Mouse (Mus musculus) thymus, adult 18-20 months (tissue): ENCODE results near the gene Lbhd1.
"Not testable (repeated sequence)": the region's sequence is repeated elsewhere in the genome, so short reads cannot be mapped to it uniquely, and the experiment has no call there.

Experiments used
- DNase-seq, 2 experiments: peaks; one replicate each; pipeline ENCODE4 v3.0.0; 2022; ENCODE audit warnings: mixed read lengths in 2 of 2

Lbhd1 gene

GRCm38 (mm10) chr19:8883616-8884015 lies at the start of gene Lbhd1, which contains the start of gene Gm49403:
TSS of gene Lbhd1 (plus strand) at chr19:8883732.
TSS of gene Gm49403 (plus strand) at chr19:8883930.
- DNase-seq = no peak

GRCm38 (mm10) chr19:8836327-8836726 lies 47.2 kb upstream of the Lbhd1 start:
- not testable (repeated sequence) for DNase-seq

GRCm38 (mm10) chr19:8837251-8837791 lies 46.2 kb upstream of the Lbhd1 start, which contains the start of gene Bscl2:
TSS of gene Bscl2 (plus strand) at chr19:8837467.
- peak; percentile 57 to 74 for DNase-seq

GRCm38 (mm10) chr19:8838041-8838730 lies 45.3 kb upstream of the Lbhd1 start:
- peak in 1 of 2 experiments; percentile 24 for DNase-seq

- no peak for DNase-seq
These were observed 44.2 kb upstream of the Lbhd1 start, which contains the start of gene Gng3 for GRCm38 (mm10) chr19:8839103-8839907. TSS of gene Gng3 (minus strand) at chr19:8839194.

- peak; percentile 54 to 55 for DNase-seq
These were observed 43.4 kb upstream of the Lbhd1 start for GRCm38 (mm10) chr19:8839908-8840791.

GRCm38 (mm10) chr19:8841012-8841411 lies 42.5 kb upstream of the Lbhd1 start:
- no peak for DNase-seq

- no peak for DNase-seq
These were observed 40.6 kb upstream of the Lbhd1 start for GRCm38 (mm10) chr19:8842961-8843360.

GRCm38 (mm10) chr19:8844371-8845129 lies 39.0 kb upstream of the Lbhd1 start:
- DNase-seq = peak; percentile 18 to 45

- no peak for DNase-seq
These were observed 35.2 kb upstream of the Lbhd1 start for GRCm38 (mm10) chr19:8848356-8848755.

GRCm38 (mm10) chr19:8850402-8850901 lies 33.1 kb upstream of the Lbhd1 start, which contains the start of gene Lrrn4cl:
TSS of gene Lrrn4cl (plus strand) at chr19:8850768.
- DNase-seq = no peak

- no peak for DNase-seq
These were observed 31.9 kb upstream of the Lbhd1 start for GRCm38 (mm10) chr19:8851639-8852038.

GRCm38 (mm10) chr19:8852236-8852928 lies 31.1 kb upstream of the Lbhd1 start:
- DNase-seq = no peak

- DNase-seq = no peak
These were observed 30.4 kb upstream of the Lbhd1 start for GRCm38 (mm10) chr19:8853117-8853516.

- DNase-seq = no peak
These were observed 25.8 kb upstream of the Lbhd1 start for GRCm38 (mm10) chr19:8857689-8858088.

- peak; percentile 13 to 28 for DNase-seq
These were observed 24.5 kb upstream of the Lbhd1 start for GRCm38 (mm10) chr19:8859018-8859417.

- no peak for DNase-seq
These were observed 19.3 kb upstream of the Lbhd1 start for GRCm38 (mm10) chr19:8864265-8864664.

- not testable (repeated sequence) for DNase-seq
These were observed 13.2 kb upstream of the Lbhd1 start for GRCm38 (mm10) chr19:8870381-8870780.

GRCm38 (mm10) chr19:8870838-8871237 lies 12.7 kb upstream of the Lbhd1 start:
- no peak for DNase-seq
